Mouse (Mus musculus) kidney, postnatal 4 days (tissue): ENCODE results near the gene Gm14137.

Source experiments
- DNase-seq, 2 experiments: peaks; one replicate each; pipeline ENCODE4 v3.0.0; 2021; ENCODE audit warnings: mixed read lengths in 2 of 2

Gm14137 gene

GRCm38 (mm10) chr2:119172862-119173576 lies 1.3 kb upstream of the Gm14137 start:
- peak; percentile 86 to 89 for DNase-seq

- peak; percentile 29 to 41 for DNase-seq
These were observed 557 bp downstream of the Gm14137 start for GRCm38 (mm10) chr2:119174866-119175265.

- peak; percentile 17 to 40 for DNase-seq
These were observed 1.3 kb downstream of the Gm14137 start for GRCm38 (mm10) chr2:119175614-119176013.

GRCm38 (mm10) chr2:119176761-119177160 lies 2.5 kb downstream of the Gm14137 start:
- DNase-seq: peak; percentile 20 to 40

- no peak for DNase-seq
These were observed 3.2 kb downstream of the Gm14137 start for GRCm38 (mm10) chr2:119177384-119177939.

- DNase-seq: no peak
These were observed 8.6 kb downstream of the Gm14137 start for GRCm38 (mm10) chr2:119182914-119183313.

- peak; percentile 91 to 92 for DNase-seq
These were observed 14.9 kb downstream of the Gm14137 start for GRCm38 (mm10) chr2:119189029-119189710.

- DNase-seq: no peak
These were observed 16.7 kb downstream of the Gm14137 start for GRCm38 (mm10) chr2:119190969-119191368.

GRCm38 (mm10) chr2:119194140-119194539 lies 19.8 kb downstream of the Gm14137 start:
- no peak for DNase-seq

GRCm38 (mm10) chr2:119196316-119197108 lies 22.2 kb downstream of the Gm14137 start:
- no peak for DNase-seq

- DNase-seq: no peak
These were observed 23.2 kb downstream of the Gm14137 start for GRCm38 (mm10) chr2:119197493-119197892.

GRCm38 (mm10) chr2:119198049-119198448 lies 23.7 kb downstream of the Gm14137 start:
- no peak for DNase-seq

GRCm38 (mm10) chr2:119198934-119199333 lies 24.6 kb downstream of the Gm14137 start:
- no peak for DNase-seq

- peak; percentile 71 to 78 for DNase-seq
These were observed 28.7 kb downstream of the Gm14137 start for GRCm38 (mm10) chr2:119202914-119203453.

GRCm38 (mm10) chr2:119203871-119204460 lies 29.7 kb downstream of the Gm14137 start:
- no peak for DNase-seq

- DNase-seq: peak in 1 of 2 experiments; percentile 7
These were observed 33.6 kb downstream of the Gm14137 start for GRCm38 (mm10) chr2:119207961-119208343.

- DNase-seq: peak; percentile 95 to 98
These were observed 34.3 kb downstream of the Gm14137 start, which contains the start of the genes Zfyve19 and Dnajc17 for GRCm38 (mm10) chr2:119208344-119209175. TSS of gene Zfyve19 (plus strand) at chr2:119208617. TSS of gene Dnajc17 (minus strand) at chr2:119208795.

- no peak for DNase-seq
These were observed 34.8 kb downstream of the Gm14137 start for GRCm38 (mm10) chr2:119209176-119209507.
